Mouse (Mus musculus): ENCODE measurements around the gene Camk2b. TPM values are rescaled to one million over a fixed set of nuclear protein-coding genes. Genes with fewer than 3 reads are reported as not detected.
A peak's percentile ranks its signal among the peaks of the same experiment; 100 is the strongest.
"Not testable (repeated sequence)": the region's sequence is repeated elsewhere in the genome, so short reads cannot be mapped to it uniquely, and the experiment has no call there.

Gene Camk2b
- polyA plus RNA-seq, 1 experiment from 2014 or later, result 119 TPM

- H3K4me1 ChIP-seq, result peaks cover 10% of the 10 kb centered on the region
- no peak overlapping the region for H3K4me2 ChIP-seq (replicated peaks)
- H3K9ac ChIP-seq (replicated peaks), result no peak overlapping the region
- no peak for ATAC-seq (replicated peaks)
- no peaks in the 10 kb centered on the region for H3K27me3 ChIP-seq
- 83% methylated on average over 17 of the region's 17 CpGs for WGBS
- H3K36me3 ChIP-seq, result no peaks in the 10 kb centered on the region
- H3K4me3 ChIP-seq, result no peak overlapping the region
- H3K9me3 ChIP-seq, result no peaks in the 10 kb centered on the region
- no peak overlapping the region for H3K27ac ChIP-seq (replicated peaks)
Measured at GRCm38 (mm10) chr11:6020897-6021839, 45.0 kb downstream of the Camk2b start.

- no peaks in the 10 kb centered on the region for H3K27me3 ChIP-seq
- no peak overlapping the region for H3K27ac ChIP-seq (replicated peaks)
- H3K4me3 ChIP-seq, result no peak overlapping the region
- H3K4me2 ChIP-seq (replicated peaks), result no peak overlapping the region
- no peak for ATAC-seq (replicated peaks)
- no peaks in the 10 kb centered on the region for H3K36me3 ChIP-seq
- H3K9me3 ChIP-seq, result no peaks in the 10 kb centered on the region
- no peak overlapping the region for H3K9ac ChIP-seq (replicated peaks)
- WGBS, result 76% methylated on average over 5 of the region's 5 CpGs
- peaks cover 17% of the 10 kb centered on the region for H3K4me1 ChIP-seq
Measured at GRCm38 (mm10) chr11:6020360-6020759, 45.8 kb downstream of the Camk2b start.

- no peak overlapping the region for H3K27ac ChIP-seq (replicated peaks)
- H3K36me3 ChIP-seq, result no peaks in the 10 kb centered on the region
- no peaks in the 10 kb centered on the region for H3K9me3 ChIP-seq
- no peaks in the 10 kb centered on the region for H3K27me3 ChIP-seq
- ATAC-seq (replicated peaks), result no peak
- H3K4me2 ChIP-seq (replicated peaks), result no peak overlapping the region
- no peak overlapping the region for H3K4me3 ChIP-seq
- H3K9ac ChIP-seq (replicated peaks), result no peak overlapping the region
- peaks cover 17% of the 10 kb centered on the region for H3K4me1 ChIP-seq
- 71% methylated on average over 7 of the region's 7 CpGs for WGBS
Measured at GRCm38 (mm10) chr11:6018218-6019010, 47.7 kb downstream of the Camk2b start.

GRCm38 (mm10) chr11:6017484-6018140 is 48.5 kb downstream of the Camk2b start:
- no peak overlapping the region for H3K4me2 ChIP-seq (replicated peaks)
- H3K36me3 ChIP-seq, result no peaks in the 10 kb centered on the region
- H3K9ac ChIP-seq (replicated peaks), result no peak overlapping the region
- no peaks in the 10 kb centered on the region for H3K9me3 ChIP-seq
- H3K4me1 ChIP-seq, result peaks cover 17% of the 10 kb centered on the region
- no peak for ATAC-seq (replicated peaks)
- H3K27me3 ChIP-seq, result no peaks in the 10 kb centered on the region
- H3K27ac ChIP-seq (replicated peaks), result no peak overlapping the region
- H3K4me3 ChIP-seq, result no peak overlapping the region
- 68% methylated on average over 9 of the region's 11 CpGs for WGBS

- Histone ChIP-seq H3K9me3 (no peaks in the 10 kb centered on the region), H3K9ac (replicated peaks) (no peak overlapping the region), H3K27me3 (no peaks in the 10 kb centered on the region), H3K36me3 (no peaks in the 10 kb centered on the region), H3K27ac (replicated peaks) (peak overlapping the region; percentile 56), H3K4me1 (peaks cover 17% of the 10 kb centered on the region), H3K4me3 (no peak overlapping the region), H3K4me2 (replicated peaks) (no peak overlapping the region)
- no peak for ATAC-seq (replicated peaks)
- 60% methylated on average over 9 of the region's 9 CpGs for WGBS
Measured at GRCm38 (mm10) chr11:6016797-6017395, 49.3 kb downstream of the Camk2b start.

- no peak for ATAC-seq (replicated peaks)
- no peak overlapping the region for H3K9ac ChIP-seq (replicated peaks)
- H3K27ac ChIP-seq (replicated peaks), result peak overlapping the region; percentile 56
- H3K36me3 ChIP-seq, result no peaks in the 10 kb centered on the region
- H3K4me1 ChIP-seq, result peaks cover 17% of the 10 kb centered on the region
- WGBS, result 0% methylated on average over 2 of the region's 3 CpGs
- no peaks in the 10 kb centered on the region for H3K27me3 ChIP-seq
- no peak overlapping the region for H3K4me2 ChIP-seq (replicated peaks)
- no peak overlapping the region for H3K4me3 ChIP-seq
- no peaks in the 10 kb centered on the region for H3K9me3 ChIP-seq
Measured at GRCm38 (mm10) chr11:6016368-6016767, 49.8 kb downstream of the Camk2b start.

GRCm38 (mm10) chr11:6015011-6015431 is 51.1 kb downstream of the Camk2b start:
- Histone ChIP-seq H3K4me2 (replicated peaks) (no peak overlapping the region), H3K9ac (replicated peaks) (no peak overlapping the region), H3K27ac (replicated peaks) (no peak overlapping the region), H3K9me3 (no peaks in the 10 kb centered on the region), H3K4me3 (no peak overlapping the region), H3K27me3 (no peaks in the 10 kb centered on the region), H3K4me1 (peaks cover 17% of the 10 kb centered on the region), H3K36me3 (no peaks in the 10 kb centered on the region)
- no peak for ATAC-seq (replicated peaks)
- 54% methylated on average over 6 of the region's 6 CpGs for WGBS

GRCm38 (mm10) chr11:6013359-6013758 is 52.8 kb downstream of the Camk2b start:
- Histone ChIP-seq H3K4me1 (peaks cover 17% of the 10 kb centered on the region), H3K9ac (replicated peaks) (no peak overlapping the region), H3K4me3 (no peak overlapping the region), H3K4me2 (replicated peaks) (no peak overlapping the region), H3K27ac (replicated peaks) (no peak overlapping the region), H3K27me3 (no peaks in the 10 kb centered on the region), H3K36me3 (no peaks in the 10 kb centered on the region), H3K9me3 (no peaks in the 10 kb centered on the region)
- 64% methylated on average over 2 of the region's 2 CpGs for WGBS
- ATAC-seq (replicated peaks), result no peak

GRCm38 (mm10) chr11:6011879-6012278 is 54.3 kb downstream of the Camk2b start:
- Histone ChIP-seq H3K4me2 (replicated peaks) (no peak overlapping the region), H3K27ac (replicated peaks) (no peak overlapping the region), H3K27me3 (no peaks in the 10 kb centered on the region), H3K4me1 (peaks cover 14% of the 10 kb centered on the region), H3K36me3 (no peaks in the 10 kb centered on the region), H3K9me3 (no peaks in the 10 kb centered on the region), H3K9ac (replicated peaks) (no peak overlapping the region), H3K4me3 (no peak overlapping the region)
- ATAC-seq (replicated peaks), result no peak
- WGBS, result 96% methylated on average over 3 of the region's 3 CpGs

- WGBS, result 91% methylated on average over 3 of the region's 18 CpGs
Measured at GRCm38 (mm10) chr11:6010751-6011482, 55.2 kb downstream of the Camk2b start.

GRCm38 (mm10) chr11:6007779-6008128 is 58.4 kb downstream of the Camk2b start:
- not testable (repeated sequence) for H3K9me3 ChIP-seq; ATAC-seq (replicated peaks); H3K36me3 ChIP-seq; H3K27me3 ChIP-seq; H3K4me1 ChIP-seq; H3K27ac ChIP-seq (replicated peaks)
- Histone ChIP-seq H3K4me2 (replicated peaks) (peak overlapping the region; percentile 49), H3K4me3 (peak overlapping the region; percentile 45), H3K9ac (replicated peaks) (peak overlapping the region; percentile 49)
- whole genome bisulfite sequencing, result 30% methylated on average over 12 of the region's 13 CpGs

More at GRCm38 (mm10) chr11:6010751-6011482, 55.2 kb downstream of the Camk2b start:
- H3K4me2 ChIP-seq (replicated peaks); H3K27me3 ChIP-seq; H3K4me1 ChIP-seq; H3K9me3 ChIP-seq; H3K36me3 ChIP-seq; ATAC-seq (replicated peaks); H3K4me3 ChIP-seq; H3K9ac ChIP-seq (replicated peaks); H3K27ac ChIP-seq (replicated peaks): not testable (repeated sequence)
